Mouse (Mus musculus) hindbrain, embryonic 16.5 days (tissue): ENCODE measurements around the gene Srpk2. TPM values are rescaled to one million over a fixed set of nuclear protein-coding genes. Genes with fewer than 3 reads are reported as not detected.
A peak's percentile ranks its signal among the peaks of the same experiment; 100 is the strongest.

Experiments used
- ATAC-seq: fragments of 200-750 bp; cut with Nextera tagmentation; 2 replicates; pipeline ENCODE4 v1.8.0; 2017; ENCODE audit warnings: moderate TSS enrichment, moderate library complexity
- H3K27ac ChIP-seq: fragments of 300-500 bp; sonication (generic); 2 replicates; pipeline ENCODE4 v1.5.1; 2014; ENCODE audit warnings: low read depth, mild to moderate bottlenecking, control low read depth, low read length, moderate library complexity
- H3K27me3 ChIP-seq: fragments of 300-500 bp; sonication (generic); replicated peaks from 2 replicates; pipeline ENCODE4 v1.6.1; 2014; ENCODE audit warnings: low read length; ENCODE audit not compliant: control insufficient read depth, insufficient read depth
- H3K36me3 ChIP-seq: fragments of 300-500 bp; sonication (generic); 2 replicates; pipeline ENCODE4 v1.6.1; 2014; ENCODE audit warnings: mild to moderate bottlenecking, low read length, moderate library complexity, mixed read lengths; ENCODE audit not compliant: control insufficient read depth, insufficient read depth
- H3K4me1 ChIP-seq: fragments of 300-500 bp; sonication (generic); 2 replicates; pipeline ENCODE4 v1.6.1; 2014; ENCODE audit warnings: low read depth, low read length; ENCODE audit not compliant: control insufficient read depth, insufficient read depth
- H3K4me2 ChIP-seq: fragments of 300-500 bp; sonication (generic); 2 replicates; pipeline ENCODE4 v1.6.1; 2014; ENCODE audit warnings: mild to moderate bottlenecking, low read length, control low read depth, moderate library complexity
- H3K4me3 ChIP-seq: fragments of 300-500 bp; sonication (generic); 2 replicates; pipeline ENCODE4 v1.5.1; 2014; ENCODE audit warnings: mild to moderate bottlenecking, low read length, control low read depth, moderate library complexity
- H3K9ac ChIP-seq: fragments of 300-500 bp; sonication (generic); 2 replicates; pipeline ENCODE4 v1.6.1; 2014; ENCODE audit warnings: low read depth, mild to moderate bottlenecking, control low read depth, low read length, moderate library complexity
- H3K9me3 ChIP-seq: fragments of 300-500 bp; sonication (generic); 2 replicates; pipeline ENCODE4 v1.6.1; 2014; ENCODE audit warnings: mild to moderate bottlenecking, low read length, moderate library complexity; ENCODE audit not compliant: control insufficient read depth
- WGBS: fragments of 180-500 bp; shearing (Covaris S2); extraction: QIAGEN DNeasy Blood & Tissue Kit; methylation state at CpG from one replicate; pipeline ENCODE4 v1.1.7; 2014; 5-methylcytosine and 5-hydroxymethylcytosine counted together
- polyA plus RNA-seq: library from polyadenylated mRNA; unstranded; fragments of >200 nt; fragmentation: Nextera tagmentation; extraction: Ambion mirVana; gene quantifications from 2 replicates; pipeline ENCODE4 v1.2.1, GENCODE M21; 2015

The Srpk2 gene
- polyA plus RNA-seq, 1 experiment from 2014 or later: 108 TPM

DNA sequence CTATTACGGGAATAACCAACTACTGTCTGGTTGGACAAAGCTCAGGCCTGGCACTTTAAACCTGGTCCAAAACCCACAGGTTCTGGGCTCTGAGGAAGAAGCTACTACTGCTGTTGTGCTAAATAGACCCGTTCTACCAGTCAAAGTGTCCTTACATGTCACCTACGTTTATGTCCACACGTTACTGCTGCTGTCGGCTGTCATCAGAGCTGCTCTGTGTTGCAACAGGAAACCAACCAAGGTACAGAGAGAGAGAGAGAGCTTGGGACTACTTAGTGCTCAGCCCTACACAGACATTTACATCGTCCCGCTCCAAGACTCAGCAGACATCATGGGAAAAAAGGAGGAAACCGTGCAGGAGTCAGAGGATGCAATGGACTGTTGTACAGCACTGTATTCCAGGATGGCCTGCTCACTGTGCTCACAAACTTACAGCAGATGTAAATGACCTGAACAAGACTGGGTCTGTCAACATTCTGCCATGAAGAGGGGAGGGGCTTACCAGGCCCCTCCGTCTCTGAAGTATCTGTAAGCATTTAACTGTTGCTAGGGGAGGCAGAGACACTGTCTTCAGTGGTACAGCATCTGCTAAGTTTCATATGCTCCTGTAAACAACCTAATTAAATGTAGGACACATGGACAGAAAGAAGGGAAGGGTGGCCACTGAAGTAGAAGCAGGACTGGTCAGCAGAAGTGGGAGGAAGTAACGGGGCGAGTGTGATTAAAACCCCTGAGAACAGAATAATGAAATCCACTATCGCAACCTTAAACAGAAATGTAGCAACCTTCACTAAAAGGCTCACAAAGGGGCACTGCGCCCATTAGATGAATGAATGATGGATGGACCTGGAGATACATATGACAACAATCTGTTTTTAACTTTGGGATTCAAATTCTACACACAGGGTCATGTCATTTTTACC, 97.6 kb downstream of the Srpk2 start:
- Histone ChIP-seq H3K9me3 (no peaks in the 10 kb centered on the region), H3K27ac (no peak overlapping the region), H3K9ac (no peak overlapping the region), H3K27me3 (no peaks in the 10 kb centered on the region), H3K36me3 (no peaks in the 10 kb centered on the region), H3K4me3 (no peak overlapping the region), H3K4me2 (no peak overlapping the region), H3K4me1 (no peaks in the 10 kb centered on the region)
- 91% methylated on average over 13 of the region's 13 CpGs for WGBS
- 0 out of 2 replicates have a peak, but pooled peaks have one; percentile 17 for ATAC-seq

DNA sequence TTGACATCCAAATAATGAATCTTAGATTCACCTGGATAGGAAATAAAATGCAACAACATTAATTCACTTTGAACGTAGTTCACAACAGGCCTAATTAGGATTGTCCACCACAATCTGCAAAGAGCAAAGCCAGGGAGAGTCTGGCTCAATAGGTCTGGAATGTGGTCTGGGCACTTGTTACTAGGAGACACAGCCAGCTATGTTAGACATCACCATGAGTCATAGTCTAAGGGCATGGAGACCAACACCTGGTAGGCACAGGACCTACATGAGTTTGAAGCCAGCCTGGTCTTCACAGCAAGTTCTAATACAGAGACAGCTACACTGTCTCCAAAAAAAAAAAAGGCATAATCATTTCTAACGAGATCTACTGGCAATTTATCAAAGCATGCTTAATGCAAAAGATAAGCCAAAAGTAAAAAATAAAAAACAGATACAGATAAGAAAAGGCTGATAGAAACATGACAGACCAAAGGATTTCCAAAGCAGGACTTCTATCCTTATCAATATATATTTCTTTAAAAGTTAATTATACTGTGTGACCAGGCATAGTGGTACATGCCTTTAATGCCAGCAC, 102.8 kb downstream of the Srpk2 start:
- Histone ChIP-seq H3K9me3 (no peaks in the 10 kb centered on the region), H3K9ac (no peak overlapping the region), H3K27ac (no peak overlapping the region), H3K4me3 (no peak overlapping the region), H3K4me2 (no peak overlapping the region), H3K4me1 (peaks cover 5% of the 10 kb centered on the region), H3K27me3 (no peaks in the 10 kb centered on the region), H3K36me3 (no peaks in the 10 kb centered on the region)
- whole genome bisulfite sequencing: 69% methylated on average over 2 of the region's 2 CpGs
- ATAC-seq: no peak

DNA sequence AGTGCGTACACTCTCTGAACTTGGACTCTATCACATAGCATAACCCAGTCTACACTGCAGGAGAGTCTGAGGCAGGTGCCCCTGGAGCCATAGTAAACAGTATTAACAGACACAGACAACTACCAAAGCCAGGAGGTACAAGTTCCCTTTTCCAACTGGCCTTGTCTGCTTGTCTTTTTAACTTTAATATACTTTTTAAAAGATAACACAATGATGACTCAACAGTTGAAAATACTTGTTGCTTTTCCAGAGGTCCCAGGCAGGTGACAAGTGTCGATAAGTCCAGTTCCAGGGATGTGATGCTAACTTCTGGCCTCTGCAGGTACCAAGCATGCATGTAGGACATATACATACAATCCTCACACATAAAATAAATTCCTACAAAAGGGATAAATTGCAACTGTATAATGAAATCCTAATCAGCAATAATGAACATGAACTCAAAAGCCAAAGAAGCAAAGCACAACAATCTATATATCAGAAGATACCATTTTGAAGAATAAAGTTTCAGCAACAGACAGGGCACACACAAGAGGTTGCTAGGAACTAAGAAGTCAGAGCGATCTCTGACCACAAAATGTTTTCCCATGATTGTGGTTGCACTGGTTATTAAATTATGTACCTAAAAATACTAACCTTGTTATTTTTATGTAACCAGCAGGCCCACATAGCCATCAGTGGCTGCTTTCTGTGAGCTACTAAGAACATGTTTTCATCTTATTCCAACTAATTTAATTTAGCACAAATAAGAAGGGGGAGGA, 105.1 kb downstream of the Srpk2 start:
- 96% methylated on average over 3 of the region's 3 CpGs for WGBS
- no peaks in the 10 kb centered on the region for H3K27me3 ChIP-seq
- no peaks in the 10 kb centered on the region for H3K36me3 ChIP-seq
- H3K9me3 ChIP-seq: no peaks in the 10 kb centered on the region
- ATAC-seq: no peak
- peaks cover 6% of the 10 kb centered on the region for H3K4me1 ChIP-seq
- H3K27ac ChIP-seq: no peak overlapping the region
- no peak overlapping the region for H3K4me2 ChIP-seq
- H3K9ac ChIP-seq: no peak overlapping the region
- H3K4me3 ChIP-seq: no peak overlapping the region

DNA sequence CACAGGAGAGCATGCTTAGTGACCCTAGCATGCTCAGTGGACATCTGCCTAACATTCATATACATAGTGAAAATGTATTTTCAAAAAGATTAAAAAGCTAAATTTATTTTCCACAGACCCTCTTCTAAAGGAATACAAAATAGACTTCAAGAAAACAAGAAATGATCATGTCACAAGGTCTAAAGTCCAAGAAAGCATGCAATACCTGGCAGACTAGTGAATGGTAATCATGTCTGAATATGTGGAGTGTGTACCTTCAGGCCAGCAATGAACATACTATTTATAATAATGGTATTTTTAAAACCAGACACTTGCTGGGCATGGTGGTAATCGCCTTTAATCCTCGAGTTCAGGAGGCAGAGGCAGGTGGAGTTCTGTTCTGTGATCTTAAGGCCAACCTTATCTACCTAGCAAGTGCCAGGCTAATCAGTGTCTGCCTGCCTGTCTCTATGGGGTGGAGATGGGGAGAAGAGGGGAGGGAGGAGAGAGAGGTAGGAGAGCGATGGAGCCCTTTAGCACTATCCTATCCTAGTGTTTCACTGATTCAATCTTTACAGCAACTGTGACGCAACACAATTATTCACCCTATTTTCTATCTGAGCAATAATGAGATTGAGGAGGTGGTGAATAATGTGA, 106.0 kb downstream of the Srpk2 start:
- WGBS: 85% methylated on average over 4 of the region's 4 CpGs

DNA sequence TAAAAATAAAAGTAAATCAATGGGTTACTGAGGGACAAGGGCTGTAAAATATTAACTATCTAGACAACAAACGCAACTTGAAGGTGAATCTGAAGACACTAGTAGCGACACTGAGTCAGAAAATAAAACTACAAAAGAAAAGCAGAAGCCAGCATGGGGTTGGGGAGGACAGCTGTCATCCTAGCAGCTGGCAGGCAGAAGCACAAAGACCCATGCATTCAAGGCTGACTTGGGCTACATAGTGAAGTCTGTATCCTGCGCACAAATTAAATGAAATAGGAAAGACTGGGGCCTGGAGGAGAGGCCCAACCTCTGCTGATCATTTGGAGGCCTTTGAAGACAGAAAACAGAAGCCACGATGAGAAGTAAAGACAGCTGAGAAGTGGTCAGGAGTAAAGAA, 106.6 kb downstream of the Srpk2 start:
- no peak overlapping the region for H3K4me2 ChIP-seq
- H3K4me3 ChIP-seq: no peak overlapping the region
- no peak; the same call in 1 of the 2 replicates for ATAC-seq
- H3K27ac ChIP-seq: no peak overlapping the region
- no peaks in the 10 kb centered on the region for H3K36me3 ChIP-seq
- H3K9me3 ChIP-seq: no peaks in the 10 kb centered on the region
- H3K9ac ChIP-seq: no peak overlapping the region
- peaks cover 6% of the 10 kb centered on the region for H3K4me1 ChIP-seq
- no peaks in the 10 kb centered on the region for H3K27me3 ChIP-seq
- WGBS: 31% methylated on average over 4 of the region's 4 CpGs

More for the DNA sequence above, 106.0 kb downstream of the Srpk2 start:
- no peak for ATAC-seq
- H3K4me3 ChIP-seq: no peak overlapping the region
- no peak overlapping the region for H3K4me2 ChIP-seq
- no peak overlapping the region for H3K27ac ChIP-seq
- H3K9me3 ChIP-seq: no peaks in the 10 kb centered on the region
- H3K36me3 ChIP-seq: no peaks in the 10 kb centered on the region
- no peak overlapping the region for H3K9ac ChIP-seq
- H3K27me3 ChIP-seq: no peaks in the 10 kb centered on the region
- peaks cover 6% of the 10 kb centered on the region for H3K4me1 ChIP-seq

DNA sequence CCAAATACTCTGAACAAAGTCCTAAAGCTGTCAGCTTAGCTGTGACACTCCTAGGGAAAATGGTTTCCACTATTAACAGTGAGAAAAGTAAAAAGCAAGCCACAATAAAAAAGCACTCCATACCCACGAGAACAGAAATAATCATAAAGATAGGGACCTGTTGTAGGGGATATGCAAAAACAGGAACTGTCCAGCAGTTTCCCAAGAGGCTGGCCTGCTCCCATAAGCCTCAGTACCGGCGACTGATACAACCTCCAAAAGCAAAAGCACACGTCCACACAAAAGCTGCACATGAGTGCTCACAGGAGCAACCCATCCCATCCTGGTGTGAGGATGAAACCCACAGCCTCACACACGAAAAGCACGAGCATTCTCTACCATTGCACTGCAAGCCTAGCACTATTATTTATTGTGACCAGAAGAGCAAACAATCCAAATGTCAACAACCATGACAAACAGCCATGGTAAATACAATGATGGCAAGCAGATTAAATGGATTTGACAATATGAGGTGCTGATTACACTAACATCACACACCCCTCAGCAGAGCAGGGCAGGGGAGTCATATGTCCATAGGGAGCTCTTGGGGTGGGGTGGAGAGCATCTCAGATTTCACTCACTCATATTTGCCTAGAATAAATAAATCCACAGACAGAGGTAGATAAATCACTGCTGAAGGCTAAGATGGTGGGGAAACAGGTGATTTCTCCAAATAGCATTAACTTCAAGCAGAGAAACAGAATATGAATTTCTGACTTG, 107.9 kb downstream of the Srpk2 start:
- H3K36me3 ChIP-seq: no peaks in the 10 kb centered on the region
- H3K9ac ChIP-seq: no peak overlapping the region
- no peak overlapping the region for H3K4me3 ChIP-seq
- ATAC-seq: no peak
- H3K27me3 ChIP-seq: no peaks in the 10 kb centered on the region
- peak overlapping the region; percentile 39; the same call in 1 of the 2 replicates for H3K27ac ChIP-seq
- WGBS: 60% methylated on average over 6 of the region's 6 CpGs
- no peaks in the 10 kb centered on the region for H3K9me3 ChIP-seq
- peaks cover 6% of the 10 kb centered on the region for H3K4me1 ChIP-seq
- no peak overlapping the region for H3K4me2 ChIP-seq

DNA sequence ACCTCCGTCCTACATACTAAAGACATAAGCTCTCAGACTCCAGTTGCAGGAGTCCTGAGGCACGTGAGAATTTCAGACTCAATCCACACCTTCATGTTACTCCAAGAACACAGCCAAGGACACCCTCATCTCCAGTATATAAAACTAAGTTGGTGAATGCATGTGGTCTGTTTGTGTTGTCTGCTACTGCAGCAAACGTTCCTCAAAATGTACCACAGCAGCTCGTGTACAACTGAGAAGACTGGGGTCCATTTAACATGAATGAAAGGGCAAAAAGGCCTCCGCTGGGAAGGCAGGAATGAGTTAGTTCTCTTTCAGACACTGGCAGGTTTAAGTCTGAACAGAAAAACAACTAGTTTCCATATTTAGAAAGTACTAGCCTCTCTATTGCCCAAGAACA, 110.5 kb downstream of the Srpk2 start:
- Histone ChIP-seq H3K4me2 (no peak overlapping the region), H3K9me3 (no peaks in the 10 kb centered on the region), H3K4me1 (peaks cover 6% of the 10 kb centered on the region), H3K27ac (no peak overlapping the region), H3K9ac (no peak overlapping the region), H3K27me3 (no peaks in the 10 kb centered on the region), H3K4me3 (no peak overlapping the region), H3K36me3 (no peaks in the 10 kb centered on the region)
- 94% methylated on average over 5 of the region's 5 CpGs for WGBS
- ATAC-seq: no peak

DNA sequence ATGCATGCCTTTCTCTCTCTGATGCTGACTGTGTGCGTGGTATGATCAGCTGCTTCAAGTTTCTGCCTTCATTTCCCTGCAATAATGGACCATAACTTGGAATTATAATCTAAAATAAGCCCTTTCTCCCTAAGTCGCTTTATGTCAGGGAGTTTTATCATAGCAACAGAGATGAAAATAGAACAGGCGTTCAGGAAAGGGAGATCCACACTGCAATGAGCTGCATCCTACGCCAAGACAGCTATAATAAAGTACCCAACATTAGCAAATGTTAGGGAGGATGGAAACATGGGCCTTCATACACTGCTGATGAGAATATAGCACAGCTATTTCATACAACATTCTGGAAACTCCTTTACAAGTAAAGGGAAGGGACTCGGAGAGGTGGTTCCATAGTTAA, 116.2 kb downstream of the Srpk2 start:
- no peak overlapping the region for H3K27ac ChIP-seq
- H3K36me3 ChIP-seq: no peaks in the 10 kb centered on the region
- H3K4me3 ChIP-seq: no peak overlapping the region
- 95% methylated on average over 5 of the region's 5 CpGs for WGBS
- H3K4me2 ChIP-seq: no peak overlapping the region
- no peaks in the 10 kb centered on the region for H3K9me3 ChIP-seq
- H3K4me1 ChIP-seq: no peaks in the 10 kb centered on the region
- no peak for ATAC-seq
- no peaks in the 10 kb centered on the region for H3K27me3 ChIP-seq
- H3K9ac ChIP-seq: no peak overlapping the region
